Mouse (Mus musculus) leukemia stem cell, adult 10-12 weeks (primary cell): ENCODE measurements around the gene Xkrx. TPM values are rescaled to one million over a fixed set of nuclear protein-coding genes. Genes with fewer than 3 reads are reported as not detected.

Experiments
- polyA plus RNA-seq: library from polyadenylated mRNA; stranded (reverse); fragments of >175 nt; gene quantifications from 2 replicates; pipeline ENCODE4 v1.2.3, GENCODE M21; 2012; ENCODE audit warnings: low replicate concordance

Gene Xkrx
- 0.11 and 0.28 TPM in 2 replicates for polyA plus RNA-seq

GRCm38 (mm10) chrX:134162043-134162720, at the start of gene Xkrx:
Gene Xkrx (minus strand): TSS chrX:134162076.

GRCm38 (mm10) chrX:134187201-134187600, 25.3 kb upstream of the Xkrx start, which contains the start of gene Arl13a:
Gene Arl13a (plus strand): TSS chrX:134187501.

Other genes with a start within 250 kb of the Xkrx start
- not detected in 2 replicates for gene Sytl4, start 180.3 kb downstream of the Xkrx start, polyA plus RNA-seq
- 11.7 and 44.7 TPM in 2 replicates for gene Cstf2, start 102.9 kb downstream of the Xkrx start, polyA plus RNA-seq
- not detected in 2 replicates for gene Arl13a, start 25.4 kb upstream of the Xkrx start, polyA plus RNA-seq
- gene Nox1, start 59.9 kb upstream of the Xkrx start, polyA plus RNA-seq: not detected in 2 replicates
- gene Trmt2b, start 114.9 kb upstream of the Xkrx start, polyA plus RNA-seq: 0.85 and 1.0 TPM in 2 replicates
- gene Tmem35a, start 133.1 kb upstream of the Xkrx start, polyA plus RNA-seq: 0.26 TPM in 1 of 2 replicates, not detected in the other
- gene Cenpi, start 146.0 kb upstream of the Xkrx start, polyA plus RNA-seq: 0.50 and 1.8 TPM in 2 replicates
- 0.26 and 0.42 TPM in 2 replicates for gene Drp2, start 242.5 kb upstream of the Xkrx start, polyA plus RNA-seq